Mouse (Mus musculus) c-Kit-negative CD71-positive TER-119-positive erythroid progenitor cells, embryonic 14.5 days (primary cell): ENCODE results near the gene Eif4g1.
A peak's percentile ranks its signal among the peaks of the same experiment; 100 is the strongest.
"Not testable (repeated sequence)": the region's sequence is repeated elsewhere in the genome, so short reads cannot be mapped to it uniquely, and the experiment has no call there.

Source experiments
- DNase-seq: peaks from one replicate; pipeline ENCODE4 v3.0.0-alpha.2; 2013; ENCODE audit warnings: low read depth, low spot score

Gene Eif4g1

GRCm38 (mm10) chr16:20668013-20668412, at the start of gene Eif4g1:
TSS of gene Eif4g1 (plus strand) at chr16:20668313.
- DNase-seq: not testable (repeated sequence)

- DNase-seq: no peak
These were observed 48.3 kb upstream of the Eif4g1 start for GRCm38 (mm10) chr16:20619541-20620398.

GRCm38 (mm10) chr16:20620399-20620735, 47.7 kb upstream of the Eif4g1 start:
- no peak for DNase-seq

- no peak for DNase-seq
These were observed 47.3 kb upstream of the Eif4g1 start for GRCm38 (mm10) chr16:20620751-20621190.

- DNase-seq: peak; percentile 29
These were observed 46.7 kb upstream of the Eif4g1 start, which contains the start of gene Camk2n2 for GRCm38 (mm10) chr16:20621191-20621990. TSS of gene Camk2n2 (minus strand) at chr16:20621287.

- DNase-seq: no peak
These were observed 46.0 kb upstream of the Eif4g1 start for GRCm38 (mm10) chr16:20621991-20622685.

GRCm38 (mm10) chr16:20623211-20623610, 44.9 kb upstream of the Eif4g1 start:
- no peak for DNase-seq

- no peak for DNase-seq
These were observed 39.2 kb upstream of the Eif4g1 start for GRCm38 (mm10) chr16:20628871-20629391.

- DNase-seq: no peak
These were observed 38.1 kb upstream of the Eif4g1 start, which contains the start of gene Ece2 for GRCm38 (mm10) chr16:20629731-20630634. TSS of gene Ece2 (plus strand) at chr16:20629828.

GRCm38 (mm10) chr16:20637410-20637809, 30.7 kb upstream of the Eif4g1 start:
- no peak for DNase-seq

- DNase-seq: no peak
These were observed 29.7 kb upstream of the Eif4g1 start for GRCm38 (mm10) chr16:20638367-20638766.

- DNase-seq: no peak
These were observed 26.0 kb upstream of the Eif4g1 start for GRCm38 (mm10) chr16:20642161-20642560.

GRCm38 (mm10) chr16:20643911-20644310, 24.2 kb upstream of the Eif4g1 start:
- no peak for DNase-seq

GRCm38 (mm10) chr16:20651076-20651946, 16.8 kb upstream of the Eif4g1 start, which contains the start of gene Psmd2:
TSS of gene Psmd2 (plus strand) at chr16:20651652.
- DNase-seq: peak; percentile 91

- DNase-seq: no peak
These were observed 16.2 kb upstream of the Eif4g1 start for GRCm38 (mm10) chr16:20651947-20652310.

- no peak for DNase-seq
These were observed 14.8 kb upstream of the Eif4g1 start for GRCm38 (mm10) chr16:20653315-20653714.

GRCm38 (mm10) chr16:20657661-20658060, 10.5 kb upstream of the Eif4g1 start:
- DNase-seq: no peak

GRCm38 (mm10) chr16:20670291-20670690, 2.2 kb downstream of the Eif4g1 start:
- no peak for DNase-seq

- no peak for DNase-seq
These were observed 3.8 kb downstream of the Eif4g1 start for GRCm38 (mm10) chr16:20671886-20672285.

- DNase-seq: peak; percentile 81
These were observed 4.4 kb downstream of the Eif4g1 start for GRCm38 (mm10) chr16:20672500-20672902.
